Mouse (Mus musculus): ENCODE results near the gene Myo1b.

DNA sequence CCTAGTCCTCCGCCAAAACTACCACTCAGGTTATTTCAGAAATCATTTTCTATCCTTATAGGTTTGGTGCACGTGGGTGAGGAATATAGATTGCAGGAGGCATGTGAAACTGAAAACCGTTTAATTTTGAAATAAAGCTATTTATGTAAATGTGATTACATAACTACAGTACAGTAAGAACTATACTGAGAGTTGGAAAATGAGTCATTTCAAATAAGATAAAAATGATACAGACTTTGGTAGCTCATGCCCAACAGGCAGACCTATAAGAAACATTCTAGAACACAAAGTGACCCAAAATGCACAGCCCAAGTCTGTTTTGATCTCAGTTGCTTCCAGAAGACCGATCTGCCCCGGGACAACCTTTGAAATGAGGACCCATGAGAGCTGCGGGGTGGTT lies 95.4 kb downstream of the Myo1b start:
- no peak for TF ChIP-seq CTCF (conservative IDR thresholded peaks at IDR 0.05 in 1 of 2, IDR thresholded peaks at IDR 0.05 in 1 of 2; ENCODE audit: low read depth in 2 of 2, low read length in 2 of 2)
- TF ChIP-seq ZNF384 (IDR thresholded peaks at IDR 0.05; ENCODE audit: low read depth, low read length): no peak
- no peak for TF ChIP-seq POLR2A (IDR thresholded peaks at IDR 0.05; ENCODE audit: low read depth, low read length)
- no peak for TF ChIP-seq ETS1 (conservative IDR thresholded peaks at IDR 0.05; ENCODE audit: low read depth, low read length)
- TF ChIP-seq MAFK (IDR thresholded peaks at IDR 0.05; ENCODE audit: insufficient replicate concordance, low read length): no peak
- TF ChIP-seq CHD1 (IDR thresholded peaks at IDR 0.05; ENCODE audit: low read depth, low read length): no peak
- TF ChIP-seq EP300 (IDR thresholded peaks at IDR 0.05; ENCODE audit: low read length): no peak
- no peak for TF ChIP-seq BHLHE40 (IDR thresholded peaks at IDR 0.05; ENCODE audit: low read depth, low read length)
- no peak for TF ChIP-seq MXI1 (IDR thresholded peaks at IDR 0.05; ENCODE audit: low read depth, low read length)
- TF ChIP-seq SIN3A (IDR thresholded peaks at IDR 0.05; ENCODE audit: low read length): no peak

All from CH12.LX (cell line).